Mouse (Mus musculus) spleen, adult 2 months (tissue): Measurements from ENCODE around the gene Rnf5.

Experiments
- CTCF ChIP-seq: fragments of 200-500 bp; IDR thresholded peaks from 2 replicates; pipeline ENCODE4 v1.5.1; 2011; ENCODE audit warnings: mild to moderate bottlenecking, inconsistent platforms; ENCODE audit not compliant: insufficient read depth, insufficient read length, insufficient replicate concordance; ENCODE audit errors: extremely low read depth
- POLR2A ChIP-seq: fragments of 200-500 bp; IDR thresholded peaks from 2 replicates; pipeline ENCODE4 v1.6.1; 2011; ENCODE audit warnings: low read depth, low read length, inconsistent platforms

- TF ChIP-seq CTCF (no peak), POLR2A (no peak)
These were observed 20.1 kb downstream of the Rnf5 start for GRCm38 (mm10) chr17:34583397-34583796.
